Mouse (Mus musculus) heart, embryonic 10.5 days (tissue): ENCODE data around the gene Notum. TPM values are rescaled to one million over a fixed set of nuclear protein-coding genes. Genes with fewer than 3 reads are reported as not detected.

Experiments
- microRNA-seq: library from miRNA; unstranded; fragments of <30 nt; microRNA quantifications from one replicate; pipeline ENCODE4, GENCODE M21; 2017
- polyA plus RNA-seq: library from polyadenylated mRNA; unstranded; fragments of >200 nt; fragmentation: Nextera tagmentation; extraction: Ambion mirVana; gene quantifications from 2 replicates; pipeline ENCODE4 v1.2.1, GENCODE M21; 2016

The Notum gene
- polyA plus RNA-seq, 1 experiment from 2014 or later = 5.8 TPM

Small RNA genes lying within 50 kb of the gene (microRNA-seq; reads per million reads assigned to microRNA genes)
- gene Mir6936 = 1.3 reads per million

Other genes starting within 250 kb of the Notum start
- gene Nploc4, start 223.5 kb downstream of the Notum start, polyA plus RNA-seq = 43.0 and 49.6 TPM in 2 replicates
- not detected in 2 replicates for gene Tspan10, start 218.5 kb downstream of the Notum start, polyA plus RNA-seq
- 0.44 TPM in 1 of 2 replicates, not detected in the other for gene Pde6g, start 207.7 kb downstream of the Notum start, polyA plus RNA-seq
- gene Oxld1, start 203.1 kb downstream of the Notum start, polyA plus RNA-seq = 16.7 and 17.6 TPM in 2 replicates
- gene Ccdc137, start 203.1 kb downstream of the Notum start, polyA plus RNA-seq = 27.0 and 36.1 TPM in 2 replicates
- 46.0 and 52.2 TPM in 2 replicates for gene Arl16, start 193.6 kb downstream of the Notum start, polyA plus RNA-seq
- 259 and 270 TPM in 2 replicates for gene Mrpl12, start 176.6 kb downstream of the Notum start, polyA plus RNA-seq
- gene Slc25a10, start 169.3 kb downstream of the Notum start, polyA plus RNA-seq = 55.6 and 56.6 TPM in 2 replicates
- 0.26 and 2.2 TPM in 2 replicates for gene Gcgr, start 130.5 kb downstream of the Notum start, polyA plus RNA-seq
- gene Mcrip1, start 111.4 kb downstream of the Notum start, polyA plus RNA-seq = 153 and 186 TPM in 2 replicates
- not detected in 2 replicates for gene Ppp1r27, start 110.0 kb downstream of the Notum start, polyA plus RNA-seq
- gene P4hb, start 87.9 kb downstream of the Notum start, polyA plus RNA-seq = 550 and 670 TPM in 2 replicates
- gene Arhgdia, start 79.6 kb downstream of the Notum start, polyA plus RNA-seq = 587 and 673 TPM in 2 replicates
- gene Alyref, start 62.8 kb downstream of the Notum start, polyA plus RNA-seq = 365 and 444 TPM in 2 replicates
- 186 and 201 TPM in 2 replicates for gene Anapc11, start 62.8 kb downstream of the Notum start, polyA plus RNA-seq
- 4.8 and 7.0 TPM in 2 replicates for gene Npb, start 52.7 kb downstream of the Notum start, polyA plus RNA-seq
- gene Pcyt2, start 43.2 kb downstream of the Notum start, polyA plus RNA-seq = 119 and 130 TPM in 2 replicates
- 25.6 and 29.5 TPM in 2 replicates for gene Sirt7, start 35.9 kb downstream of the Notum start, polyA plus RNA-seq
- gene Mafg, start 27.6 kb downstream of the Notum start, polyA plus RNA-seq = 22.7 and 28.2 TPM in 2 replicates
- 28.5 and 29.9 TPM in 2 replicates for gene Pycr1, start 17.4 kb downstream of the Notum start, polyA plus RNA-seq
- gene Myadml2, start 13.0 kb downstream of the Notum start, polyA plus RNA-seq = 6.7 and 9.3 TPM in 2 replicates
- gene Aspscr1, start 11.8 kb upstream of the Notum start, polyA plus RNA-seq = 127 and 134 TPM in 2 replicates
- 124 and 136 TPM in 2 replicates for gene Cenpx, start 52.6 kb upstream of the Notum start, polyA plus RNA-seq
- gene Lrrc45, start 52.8 kb upstream of the Notum start, polyA plus RNA-seq = 31.7 and 43.6 TPM in 2 replicates
- gene Rac3, start 60.3 kb upstream of the Notum start, polyA plus RNA-seq = 6.9 and 13.8 TPM in 2 replicates
- 8.8 and 10.6 TPM in 2 replicates for gene Dcxr, start 66.1 kb upstream of the Notum start, polyA plus RNA-seq
- gene Cbr2, start 70.9 kb upstream of the Notum start, polyA plus RNA-seq = 1.1 and 1.3 TPM in 2 replicates
- 6.4 and 7.7 TPM in 2 replicates for gene Hmga1b, start 101.6 kb upstream of the Notum start, polyA plus RNA-seq
- gene Rfng, start 123.0 kb upstream of the Notum start, polyA plus RNA-seq = 28.4 and 30.4 TPM in 2 replicates
- 184 and 208 TPM in 2 replicates for gene Gps1, start 123.1 kb upstream of the Notum start, polyA plus RNA-seq
- 70.5 and 88.8 TPM in 2 replicates for gene Dus1l, start 135.2 kb upstream of the Notum start, polyA plus RNA-seq
- 55.2 and 74.9 TPM in 2 replicates for gene Fasn, start 163.4 kb upstream of the Notum start, polyA plus RNA-seq